Mouse (Mus musculus) spleen, adult 12 weeks (tissue): ENCODE results near the gene Aadat.
"Not testable (repeated sequence)": the region's sequence is repeated elsewhere in the genome, so short reads cannot be mapped to it uniquely, and the experiment has no call there.

Experiments used
- DNase-seq: peaks from one replicate; pipeline ENCODE4 v3.0.0; 2022; ENCODE audit warnings: low spot score

Gene Aadat

GRCm38 (mm10) chr8:60505653-60506521 lies at the start of gene Aadat:
Gene Aadat, plus strand, starts transcription at chr8:60505932.
- no peak for DNase-seq

GRCm38 (mm10) chr8:60466686-60467335 lies 38.9 kb upstream of the Aadat start:
- DNase-seq: no peak

DNA sequence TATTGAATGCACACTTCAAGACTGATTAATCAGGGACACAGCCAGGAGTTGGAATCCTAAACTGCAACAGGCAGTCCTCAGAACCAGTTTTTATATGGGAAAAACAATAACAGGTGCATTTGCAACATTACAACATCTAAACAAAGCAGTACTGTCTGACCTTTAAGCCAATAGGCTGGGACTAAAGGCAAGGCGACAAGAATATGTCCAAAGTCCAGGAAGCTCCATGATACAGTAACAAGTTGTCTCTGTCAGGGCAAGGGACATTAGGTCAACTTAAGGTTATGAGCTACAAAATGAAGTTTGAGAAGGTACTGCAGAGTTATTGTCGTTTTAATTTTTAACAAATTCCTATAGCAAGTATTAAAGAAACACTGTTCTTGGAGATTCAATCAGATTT lies 15.6 kb upstream of the Aadat start:
- no peak for DNase-seq

DNA sequence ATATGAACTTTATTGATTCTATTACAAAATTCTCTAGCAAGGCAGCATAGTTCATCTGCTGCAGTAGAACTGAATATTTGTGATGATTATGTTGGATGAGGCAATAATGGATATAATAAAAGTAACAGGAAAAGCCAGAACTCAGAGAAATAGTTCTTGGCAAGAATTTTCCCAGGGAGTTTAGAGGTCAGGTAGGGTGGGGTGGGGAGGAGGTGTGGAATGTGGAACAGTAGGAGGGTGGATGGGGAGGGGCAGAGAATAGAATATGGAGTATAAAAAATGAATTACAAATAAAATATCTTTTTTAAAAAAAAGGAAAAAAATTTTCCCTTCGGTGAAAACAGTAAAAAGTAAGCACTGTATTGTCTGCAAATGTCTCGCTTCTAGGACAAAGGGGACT lies 13.9 kb upstream of the Aadat start:
- no peak for DNase-seq

DNA sequence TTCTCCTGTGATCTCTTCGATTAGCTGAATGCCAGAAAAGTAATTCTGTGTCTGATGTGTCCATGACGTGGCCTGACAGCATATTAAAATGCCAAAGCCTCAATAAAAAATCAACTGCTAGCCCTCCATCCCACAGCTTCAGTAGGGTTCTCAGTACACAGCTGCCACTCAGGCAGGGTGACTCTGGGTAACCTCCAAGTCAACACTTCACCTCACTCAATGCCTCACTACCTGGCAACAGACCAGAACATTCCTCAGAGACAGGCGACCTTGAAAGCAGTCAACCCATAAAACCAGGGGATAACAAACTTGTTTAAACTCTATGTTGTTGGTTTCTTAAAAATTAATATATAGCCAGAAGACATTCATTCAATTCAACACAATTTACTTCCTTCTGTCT lies 13.3 kb upstream of the Aadat start:
- DNase-seq: no peak

- no peak for DNase-seq
Observed at GRCm38 (mm10) chr8:60494606-60495005, 11.1 kb upstream of the Aadat start.

GRCm38 (mm10) chr8:60495046-60495445 lies 10.7 kb upstream of the Aadat start:
- DNase-seq: not testable (repeated sequence)

GRCm38 (mm10) chr8:60503098-60503497 lies 2.6 kb upstream of the Aadat start, which contains the start of gene Gm10283:
Gene Gm10283, minus strand, starts transcription at chr8:60503198.
- no peak for DNase-seq

DNA sequence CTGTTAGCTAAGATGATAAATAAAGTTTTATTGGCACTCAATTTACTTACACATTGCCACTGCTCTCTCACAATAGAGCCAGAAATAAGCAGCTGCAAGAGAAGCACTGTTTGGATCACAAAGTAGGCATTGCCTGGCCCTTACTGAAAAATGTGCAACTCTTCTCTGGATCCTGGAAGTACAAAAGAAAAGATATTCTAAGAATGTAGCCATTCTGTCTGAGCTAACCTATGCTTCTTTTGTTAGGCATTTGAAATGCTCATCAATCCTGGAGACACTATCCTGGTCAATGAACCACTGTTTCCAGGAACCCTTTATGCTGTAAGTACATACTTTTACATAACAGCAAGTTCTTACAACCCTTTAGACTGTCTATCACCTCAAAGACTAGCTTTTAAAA lies 12.6 kb downstream of the Aadat start:
- DNase-seq: no peak

GRCm38 (mm10) chr8:60534945-60535344 lies 29.2 kb downstream of the Aadat start:
- no peak for DNase-seq

- no peak for DNase-seq
Observed at GRCm38 (mm10) chr8:60566783-60567182, 61.1 kb downstream of the Aadat start.

DNA sequence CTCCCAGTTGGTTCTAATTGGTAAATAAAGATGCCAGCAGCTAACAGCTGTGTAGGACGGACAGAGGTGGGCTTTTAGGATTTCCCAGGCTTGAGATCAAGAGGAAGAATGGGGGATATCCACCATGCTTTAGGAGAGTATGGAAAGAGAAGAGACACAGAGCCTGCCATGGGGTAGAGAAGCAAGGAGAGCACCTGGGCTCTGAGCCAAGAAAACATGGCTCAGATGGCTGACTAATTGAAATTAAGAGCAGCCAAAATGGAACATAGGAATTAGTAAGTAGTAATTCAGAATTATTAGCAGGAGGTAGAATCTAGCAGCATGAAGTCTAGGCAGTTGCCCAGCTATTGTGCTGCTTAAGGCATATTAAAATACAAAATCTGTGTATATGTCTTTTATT lies 71.5 kb downstream of the Aadat start:
- no peak for DNase-seq

DNA sequence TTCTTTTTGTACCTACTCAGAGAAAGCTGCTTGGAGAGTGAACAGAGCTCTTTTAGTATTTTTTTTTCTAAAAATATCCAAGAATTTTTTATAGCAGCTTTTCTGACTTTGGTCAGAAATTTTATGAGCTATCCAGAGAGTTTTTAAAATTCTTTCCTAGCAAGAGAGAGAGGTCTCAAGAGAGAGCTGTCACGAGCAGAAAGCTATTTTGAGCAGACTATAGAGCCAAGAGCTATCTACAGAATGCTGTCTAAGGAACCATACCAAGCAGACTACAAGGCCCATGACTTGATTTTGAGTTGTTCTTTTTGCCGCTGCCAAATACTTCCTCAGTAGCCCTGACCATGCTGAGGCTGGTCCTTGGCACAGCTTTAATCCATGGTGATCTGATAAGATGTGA lies 77.6 kb downstream of the Aadat start:
- no peak for DNase-seq

GRCm38 (mm10) chr8:60591352-60592105 lies 85.8 kb downstream of the Aadat start:
- DNase-seq: not testable (repeated sequence)

DNA sequence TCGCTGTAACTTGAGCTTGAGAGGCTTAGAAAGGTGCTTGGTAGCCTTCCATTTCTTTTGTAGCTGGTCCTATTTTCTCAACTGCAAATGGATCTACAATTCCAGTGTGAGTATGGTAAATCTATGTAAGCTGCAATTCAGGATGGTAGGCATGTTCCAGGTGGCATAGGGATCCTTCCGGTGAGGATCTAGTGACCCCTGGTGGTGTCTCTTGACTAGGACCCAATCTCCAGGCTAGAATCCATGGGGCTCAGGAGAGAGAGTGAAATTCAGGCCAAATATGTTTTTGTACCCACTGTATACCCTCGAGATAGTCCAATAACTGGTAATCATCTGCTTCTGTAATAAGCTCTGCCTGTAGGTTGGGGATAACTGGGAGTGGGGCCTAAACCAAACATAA lies 89.0 kb downstream of the Aadat start:
- DNase-seq: no peak
